Mouse (Mus musculus) stomach, postnatal 0 days (tissue): Measurements from ENCODE around the gene Rcsd1. TPM values are rescaled to one million over a fixed set of nuclear protein-coding genes. Genes with fewer than 3 reads are reported as not detected.
A peak's percentile ranks its signal among the peaks of the same experiment; 100 is the strongest.

ENCODE experiments used
- ATAC-seq: fragments of 200-750 bp; cut with Nextera tagmentation; 2 replicates; pipeline ENCODE4 v1.8.0; 2017; ENCODE audit not compliant: low FRiP score, low TSS enrichment
- DNase-seq: peaks from one replicate; pipeline ENCODE4 v3.0.0-alpha.2; 2016; ENCODE audit warnings: low spot score
- H3K27ac ChIP-seq: fragments of 300-500 bp; sonication (generic); replicated peaks from 2 replicates; pipeline ENCODE4 v1.5.1; 2014; ENCODE audit warnings: mild to moderate bottlenecking, control low read depth
- H3K27me3 ChIP-seq: fragments of 300-500 bp; sonication (generic); 2 replicates; pipeline ENCODE4 v1.6.1; 2014; ENCODE audit warnings: low read length; ENCODE audit not compliant: control insufficient read depth, insufficient read depth
- H3K36me3 ChIP-seq: fragments of 300-500 bp; sonication (generic); 2 replicates; pipeline ENCODE4 v1.6.1; 2014; ENCODE audit warnings: low read length, mixed read lengths; ENCODE audit not compliant: control insufficient read depth, insufficient read depth
- H3K4me1 ChIP-seq: fragments of 300-500 bp; sonication (generic); replicated peaks from 2 replicates; pipeline ENCODE4 v1.6.1; 2014; ENCODE audit warnings: antibody characterized with exemption; ENCODE audit not compliant: control insufficient read depth, insufficient read depth
- H3K4me2 ChIP-seq: fragments of 300-500 bp; sonication (generic); replicated peaks from 2 replicates; pipeline ENCODE4 v1.6.1; 2014; ENCODE audit warnings: low read depth, mild to moderate bottlenecking, control low read depth, moderate library complexity
- H3K4me3 ChIP-seq: fragments of 300-500 bp; sonication (generic); 2 replicates; pipeline ENCODE4 v1.5.1; 2014; ENCODE audit warnings: low read depth, low read length, control low read depth
- H3K9ac ChIP-seq: fragments of 300-500 bp; sonication (generic); 2 replicates; pipeline ENCODE4 v1.6.1; 2014; ENCODE audit warnings: mild to moderate bottlenecking, low read length, control low read depth, mixed read lengths
- H3K9me3 ChIP-seq: fragments of 300-500 bp; sonication (generic); 2 replicates; pipeline ENCODE4 v1.6.1; 2016; ENCODE audit warnings: low read length; ENCODE audit not compliant: control insufficient read depth
- CTCF ChIP-seq: IDR thresholded peaks from 2 replicates; pipeline ENCODE4 v1.5.1; 2016; ENCODE audit warnings: antibody characterized with exemption, low read depth, mild to moderate bottlenecking, moderate library complexity
- EP300 ChIP-seq: optimal IDR thresholded peaks from 2 replicates; pipeline ENCODE3; 2016; ENCODE audit warnings: antibody characterized with exemption
- WGBS: fragments of 180-500 bp; shearing (Covaris S2); extraction: QIAGEN DNeasy Blood & Tissue Kit; methylation state at CpG from one replicate; pipeline ENCODE4 v1.1.7; 2014; 5-methylcytosine and 5-hydroxymethylcytosine counted together
- polyA plus RNA-seq: library from polyadenylated mRNA; unstranded; fragments of >200 nt; fragmentation: Nextera tagmentation; extraction: Ambion mirVana; gene quantifications from 2 replicates; pipeline ENCODE4 v1.2.1, GENCODE M21; 2015

Rcsd1 gene
- polyA plus RNA-seq, 1 experiment from 2014 or later = 16.1 TPM

DNA sequence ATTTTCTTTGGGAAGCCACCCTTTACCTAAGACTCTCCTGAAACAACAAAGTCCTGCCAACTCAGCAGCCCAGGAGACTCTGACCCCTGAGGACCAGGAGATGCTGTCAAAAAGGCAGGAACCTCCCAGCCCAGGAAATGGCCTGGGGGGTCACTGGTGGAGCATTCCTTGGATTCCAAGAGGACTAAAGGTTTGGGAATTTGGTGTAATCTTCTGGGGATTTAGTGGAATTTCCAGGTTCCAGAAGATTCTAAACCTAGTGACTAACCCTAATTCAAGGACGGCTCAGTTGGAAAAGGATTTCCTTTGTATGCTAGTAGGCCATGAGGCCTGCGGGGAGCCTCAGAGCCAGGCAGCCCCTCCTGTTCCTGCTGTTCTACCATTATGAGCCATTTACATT lies 57.0 kb downstream of the Rcsd1 start:
- no peak overlapping the region for H3K4me3 ChIP-seq
- H3K27me3 ChIP-seq = no peaks in the 10 kb centered on the region
- no peak for DNase-seq
- peaks cover 4% of the 10 kb centered on the region; the same call in 1 of the 2 replicates for H3K36me3 ChIP-seq
- H3K27ac ChIP-seq = no peak overlapping the region
- WGBS = 73% methylated on average over 2 of the region's 2 CpGs
- H3K9me3 ChIP-seq = no peaks in the 10 kb centered on the region
- H3K4me1 ChIP-seq = no peaks in the 10 kb centered on the region
- no peak overlapping the region for H3K4me2 ChIP-seq
- TF ChIP-seq CTCF (no peak), EP300 (no peak)
- H3K9ac ChIP-seq = no peak overlapping the region
- no peak for ATAC-seq

DNA sequence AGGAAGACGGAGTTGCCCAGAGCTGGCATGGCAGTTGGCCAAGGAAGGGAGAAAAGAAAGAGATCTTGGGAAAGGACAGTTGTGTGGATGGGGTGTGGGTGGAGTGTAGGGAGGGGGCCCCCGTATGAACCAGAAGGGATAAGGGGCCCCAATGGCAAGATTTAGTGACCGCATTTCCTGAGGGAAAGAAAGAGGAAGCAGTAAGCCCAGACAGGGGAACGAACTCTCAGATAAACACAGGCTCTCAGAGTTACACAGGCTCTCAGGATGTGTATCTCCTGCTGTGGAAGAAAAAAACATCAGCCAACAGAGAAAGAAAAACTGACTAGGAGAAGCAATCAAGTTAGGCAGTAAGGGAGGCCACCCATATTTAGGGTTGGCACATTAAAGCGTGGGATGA lies 58.4 kb downstream of the Rcsd1 start:
- Histone ChIP-seq H3K9ac (no peak overlapping the region), H3K4me3 (no peak overlapping the region), H3K27ac (no peak overlapping the region), H3K27me3 (no peaks in the 10 kb centered on the region), H3K9me3 (no peaks in the 10 kb centered on the region), H3K4me2 (no peak overlapping the region), H3K36me3 (peaks cover 4% of the 10 kb centered on the region; the same call in 1 of the 2 replicates), H3K4me1 (no peaks in the 10 kb centered on the region)
- TF ChIP-seq CTCF (no peak), EP300 (no peak)
- DNase-seq (no peak), ATAC-seq (no peak)
- WGBS = 52% methylated on average over 5 of the region's 5 CpGs

DNA sequence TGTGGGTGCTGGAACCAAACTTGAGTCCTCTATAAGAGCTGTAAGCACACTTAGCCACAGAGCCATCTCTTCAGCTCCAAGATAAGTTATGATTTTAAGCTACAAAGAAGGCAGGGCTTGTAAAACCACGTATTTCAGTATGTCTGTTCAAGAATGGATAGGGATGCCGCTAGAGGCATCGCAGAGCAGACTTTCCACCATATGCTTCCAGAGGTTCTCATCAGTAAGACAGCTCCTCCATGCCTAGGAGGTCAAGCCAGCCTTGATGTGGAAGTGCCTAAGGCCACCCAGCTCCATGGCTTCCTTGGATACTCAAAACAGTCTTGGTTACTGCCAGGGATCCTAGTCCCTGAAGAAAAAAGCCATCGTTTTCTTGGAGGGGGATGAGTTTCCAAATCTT lies 64.5 kb downstream of the Rcsd1 start:
- Histone ChIP-seq H3K27ac (no peak overlapping the region), H3K36me3 (no peaks in the 10 kb centered on the region), H3K9ac (no peak overlapping the region), H3K4me2 (no peak overlapping the region), H3K4me1 (no peaks in the 10 kb centered on the region), H3K4me3 (no peak overlapping the region), H3K9me3 (no peaks in the 10 kb centered on the region), H3K27me3 (no peaks in the 10 kb centered on the region)
- DNase-seq (no peak), ATAC-seq (no peak)
- WGBS = 68% methylated on average over 4 of the region's 4 CpGs
- TF ChIP-seq EP300 (no peak), CTCF (no peak)

- no peaks in the 10 kb centered on the region for H3K4me1 ChIP-seq
- TF ChIP-seq CTCF = no peak
- no peak for TF ChIP-seq EP300
- H3K27me3 ChIP-seq = no peaks in the 10 kb centered on the region
- 32% methylated on average over 5 of the region's 5 CpGs for WGBS
- H3K9ac ChIP-seq = no peak overlapping the region
- no peak overlapping the region for H3K27ac ChIP-seq
- no peak overlapping the region for H3K4me2 ChIP-seq
- H3K9me3 ChIP-seq = no peaks in the 10 kb centered on the region
- DNase-seq (no peak), ATAC-seq (no peak)
- no peaks in the 10 kb centered on the region for H3K36me3 ChIP-seq
- no peak overlapping the region for H3K4me3 ChIP-seq
Observed at GRCm38 (mm10) chr1:165643735-165644134, 65.8 kb downstream of the Rcsd1 start.

- Histone ChIP-seq H3K9ac (peak overlapping the region; percentile 83), H3K4me2 (peak overlapping the region; percentile 80), H3K9me3 (no peaks in the 10 kb centered on the region), H3K27ac (peak overlapping the region; percentile 96), H3K36me3 (no peaks in the 10 kb centered on the region), H3K4me3 (peak overlapping the region; percentile 61), H3K27me3 (no peaks in the 10 kb centered on the region), H3K4me1 (no peaks in the 10 kb centered on the region)
- 0% methylated on average over 14 of the region's 16 CpGs for WGBS
- TF ChIP-seq CTCF = no peak
- no peak for TF ChIP-seq EP300
- DNase-seq (peak; percentile 53), ATAC-seq (peak; percentile 53)
Observed at GRCm38 (mm10) chr1:165642780-165643311, 66.7 kb downstream of the Rcsd1 start.

GRCm38 (mm10) chr1:165641786-165642771 lies 67.5 kb downstream of the Rcsd1 start:
- ATAC-seq (peak; percentile 86), DNase-seq (peak; percentile 89)
- TF ChIP-seq EP300 (no peak), CTCF (no peak)
- H3K27ac ChIP-seq = peak overlapping the region; percentile 96
- H3K4me2 ChIP-seq = peak overlapping the region; percentile 80
- under 1% methylated on average over 75 of the region's 75 CpGs for WGBS
- no peaks in the 10 kb centered on the region for H3K9me3 ChIP-seq
- H3K4me1 ChIP-seq = no peaks in the 10 kb centered on the region
- H3K9ac ChIP-seq = peak overlapping the region; percentile 83
- H3K27me3 ChIP-seq = no peaks in the 10 kb centered on the region
- H3K4me3 ChIP-seq = peak overlapping the region; percentile 61
- no peaks in the 10 kb centered on the region for H3K36me3 ChIP-seq
